Mouse (Mus musculus) limb, embryonic 11.5 days (tissue): ENCODE measurements around the gene Fam69a. TPM values are rescaled to one million over a fixed set of nuclear protein-coding genes. Genes with fewer than 3 reads are reported as not detected.
"Not testable (repeated sequence)": the region's sequence is repeated elsewhere in the genome, so short reads cannot be mapped to it uniquely, and the experiment has no call there.

Experiments
- ATAC-seq: fragments of 200-750 bp; cut with Nextera tagmentation; 2 replicates; pipeline ENCODE4 v1.8.0; 2017; ENCODE audit warnings: low read depth; ENCODE audit not compliant: insufficient number of reproducible peaks, low FRiP score, low TSS enrichment
- DNase-seq: peaks from one replicate; pipeline ENCODE4 v3.0.0-alpha.2; 2015; ENCODE audit warnings: low spot score
- H3K27ac ChIP-seq: fragments of 300-500 bp; sonication (generic); replicated peaks from 2 replicates; pipeline ENCODE4 v1.5.1; 2014; ENCODE audit warnings: low read depth, mild to moderate bottlenecking, low read length
- H3K27me3 ChIP-seq: fragments of 300-500 bp; sonication (generic); 2 replicates; pipeline ENCODE4 v1.6.1; 2014; ENCODE audit warnings: mild to moderate bottlenecking, low read length, mixed read lengths; ENCODE audit not compliant: control insufficient read depth, insufficient read depth
- H3K36me3 ChIP-seq: fragments of 300-500 bp; sonication (generic); 2 replicates; pipeline ENCODE4 v1.6.1; 2014; ENCODE audit warnings: mild to moderate bottlenecking, low read length, moderate library complexity, mixed read lengths; ENCODE audit not compliant: control insufficient read depth, insufficient read depth
- H3K4me1 ChIP-seq: fragments of 300-500 bp; sonication (generic); 2 replicates; pipeline ENCODE4 v1.6.1; 2014; ENCODE audit warnings: low read length, mixed read lengths; ENCODE audit not compliant: control insufficient read depth, insufficient read depth
- H3K4me2 ChIP-seq: fragments of 300-500 bp; sonication (generic); 2 replicates; pipeline ENCODE4 v1.6.1; 2014; ENCODE audit warnings: low read depth, mild to moderate bottlenecking, moderate library complexity; ENCODE audit not compliant: severe bottlenecking
- H3K4me3 ChIP-seq: fragments of 300-500 bp; sonication (generic); 2 replicates; pipeline ENCODE4 v1.5.1; 2014; ENCODE audit warnings: low read depth, low read length
- H3K9ac ChIP-seq: fragments of 300-500 bp; sonication (generic); 2 replicates; pipeline ENCODE4 v1.6.1; 2014; ENCODE audit warnings: mild to moderate bottlenecking, low read length
- H3K9me3 ChIP-seq: fragments of 300-500 bp; sonication (generic); 2 replicates; pipeline ENCODE4 v1.6.1; 2016; ENCODE audit warnings: low read length; ENCODE audit not compliant: control insufficient read depth
- WGBS: fragments of 180-500 bp; shearing (Covaris S2); extraction: QIAGEN DNeasy Blood & Tissue Kit; methylation state at CpG from one replicate; pipeline ENCODE4 v1.1.7; 2014; 5-methylcytosine and 5-hydroxymethylcytosine counted together
- polyA plus RNA-seq: library from polyadenylated mRNA; unstranded; fragments of >200 nt; fragmentation: Nextera tagmentation; extraction: Ambion mirVana; gene quantifications from 2 replicates; pipeline ENCODE4 v1.2.1, GENCODE M21; 2014

Gene Fam69a
- polyA plus RNA-seq, 1 experiment from 2014 or later: 18.8 TPM

GRCm38 (mm10) chr5:107946475-107946874 is 40.4 kb downstream of the Fam69a start:
- Histone ChIP-seq H3K27me3 (no peaks in the 10 kb centered on the region), H3K36me3 (no peaks in the 10 kb centered on the region), H3K4me1 (no peaks in the 10 kb centered on the region), H3K4me2 (no peak overlapping the region), H3K9me3 (no peaks in the 10 kb centered on the region), H3K4me3 (no peak overlapping the region), H3K27ac (no peak overlapping the region), H3K9ac (no peak overlapping the region)
- ATAC-seq: no peak
- DNase-seq: no peak
- whole genome bisulfite sequencing: 98% methylated on average over 1 of the region's 1 CpGs

DNA sequence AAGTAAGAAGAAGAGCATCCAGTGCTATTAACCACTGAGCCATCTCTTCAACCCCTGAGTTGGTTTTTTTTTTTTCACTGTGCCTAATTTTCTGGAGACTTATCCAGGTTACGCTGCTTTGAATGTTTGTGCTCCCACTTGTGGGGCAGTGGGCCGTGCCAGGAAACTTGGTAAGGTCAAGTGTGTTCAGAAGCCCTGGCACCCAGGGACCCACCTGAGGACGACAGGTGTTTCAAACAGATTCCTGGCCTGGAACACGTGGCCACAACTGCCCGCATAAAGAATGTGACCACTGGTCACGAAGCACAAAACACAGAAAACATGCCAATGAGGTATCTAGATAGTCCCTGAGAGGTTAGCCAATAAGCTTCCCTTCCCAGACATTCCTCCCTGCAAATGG is 43.4 kb downstream of the Fam69a start:
- no peak for DNase-seq
- Histone ChIP-seq H3K27me3 (no peaks in the 10 kb centered on the region), H3K36me3 (no peaks in the 10 kb centered on the region), H3K4me3 (no peak overlapping the region), H3K27ac (no peak overlapping the region), H3K9ac (no peak overlapping the region), H3K4me1 (no peaks in the 10 kb centered on the region), H3K4me2 (no peak overlapping the region), H3K9me3 (no peaks in the 10 kb centered on the region)
- 91% methylated on average over 6 of the region's 6 CpGs for WGBS
- no peak for ATAC-seq

DNA sequence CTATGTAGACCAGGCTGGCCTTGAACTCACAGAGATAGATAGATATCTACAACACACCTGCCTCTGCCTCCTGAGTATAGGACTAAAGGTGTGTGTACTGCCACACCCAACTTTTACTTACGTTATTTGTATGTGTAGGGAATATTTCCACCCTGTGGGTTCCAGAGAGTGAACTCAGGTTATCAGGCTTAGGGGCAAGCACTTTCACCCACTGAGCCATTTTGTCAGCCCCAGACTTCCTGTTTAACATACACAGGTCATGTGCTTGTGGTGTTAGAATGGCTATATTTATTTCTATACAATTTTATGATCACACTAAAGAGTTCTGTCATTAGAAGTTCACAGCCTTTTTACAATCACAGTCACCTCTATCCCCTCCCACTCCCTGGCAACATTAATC is 43.9 kb downstream of the Fam69a start:
- 82% methylated on average over 1 of the region's 1 CpGs for WGBS
- Histone ChIP-seq H3K36me3 (no peaks in the 10 kb centered on the region), H3K9ac (no peak overlapping the region), H3K27me3 (no peaks in the 10 kb centered on the region), H3K4me1 (no peaks in the 10 kb centered on the region), H3K27ac (no peak overlapping the region), H3K4me2 (no peak overlapping the region), H3K9me3 (no peaks in the 10 kb centered on the region), H3K4me3 (no peak overlapping the region)
- ATAC-seq (no peak), DNase-seq (no peak)

- Histone ChIP-seq H3K4me1 (no peaks in the 10 kb centered on the region), H3K27ac (no peak overlapping the region), H3K27me3 (no peaks in the 10 kb centered on the region), H3K9me3 (no peaks in the 10 kb centered on the region), H3K4me3 (no peak overlapping the region), H3K9ac (no peak overlapping the region), H3K36me3 (no peaks in the 10 kb centered on the region), H3K4me2 (no peak overlapping the region)
- 70% methylated on average over 6 of the region's 6 CpGs for WGBS
- DNase-seq: no peak
- ATAC-seq: no peak
These were observed 45.7 kb downstream of the Fam69a start for GRCm38 (mm10) chr5:107941222-107941621.

GRCm38 (mm10) chr5:107939701-107940100 is 47.2 kb downstream of the Fam69a start:
- no peak overlapping the region for H3K4me2 ChIP-seq
- 77% methylated on average over 3 of the region's 3 CpGs for WGBS
- no peak overlapping the region for H3K9ac ChIP-seq
- no peaks in the 10 kb centered on the region for H3K9me3 ChIP-seq
- H3K36me3 ChIP-seq: no peaks in the 10 kb centered on the region
- no peak overlapping the region for H3K27ac ChIP-seq
- ATAC-seq: no peak
- no peaks in the 10 kb centered on the region for H3K27me3 ChIP-seq
- H3K4me3 ChIP-seq: no peak overlapping the region
- H3K4me1 ChIP-seq: no peaks in the 10 kb centered on the region
- DNase-seq: no peak

DNA sequence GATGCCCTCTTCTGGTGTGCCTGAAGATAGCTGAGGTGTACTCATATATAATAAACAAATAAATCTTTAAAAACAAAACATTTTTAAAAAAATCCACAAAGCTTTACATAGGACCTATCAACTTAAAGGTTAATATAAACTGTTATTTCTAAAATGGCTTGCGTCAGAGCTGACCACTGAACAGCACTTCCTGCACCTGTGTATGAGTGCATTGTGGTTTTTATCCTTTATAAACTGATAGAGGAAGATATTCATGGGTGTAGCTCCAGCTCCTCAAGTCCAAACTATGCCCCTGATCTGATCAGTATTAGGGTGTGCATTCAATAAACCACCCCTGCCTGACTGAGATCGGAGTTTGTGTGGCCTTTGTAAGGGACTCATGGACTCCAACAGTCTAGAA is 48.0 kb downstream of the Fam69a start:
- Histone ChIP-seq H3K36me3 (no peaks in the 10 kb centered on the region), H3K4me3 (no peak overlapping the region), H3K4me2 (no peak overlapping the region), H3K9ac (no peak overlapping the region), H3K27ac (no peak overlapping the region), H3K27me3 (no peaks in the 10 kb centered on the region), H3K9me3 (no peaks in the 10 kb centered on the region), H3K4me1 (no peaks in the 10 kb centered on the region)
- DNase-seq (no peak), ATAC-seq (no peak)
- 88% methylated on average over 2 of the region's 2 CpGs for WGBS

DNA sequence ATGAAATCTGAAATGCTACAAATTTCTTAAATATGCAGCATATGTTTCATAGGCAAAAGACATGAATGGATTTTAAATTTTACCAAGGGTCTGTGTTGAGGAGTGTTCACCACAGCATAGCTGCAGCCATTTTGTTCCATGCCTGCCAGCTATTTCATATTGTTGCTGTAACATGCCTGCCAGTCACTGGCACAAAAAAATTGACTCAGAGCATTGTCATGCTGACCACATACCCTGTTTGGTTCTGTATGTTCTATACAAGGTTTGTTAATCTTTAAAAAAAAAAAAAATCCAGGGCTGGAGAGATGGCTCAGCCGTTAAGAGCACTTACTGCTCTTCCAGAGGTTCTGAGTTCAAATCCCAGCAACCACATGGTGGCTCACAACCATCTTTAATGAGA is 48.4 kb downstream of the Fam69a start:
- not testable (repeated sequence) for H3K4me1 ChIP-seq, H3K4me3 ChIP-seq, H3K36me3 ChIP-seq, H3K9ac ChIP-seq, H3K27me3 ChIP-seq, H3K4me2 ChIP-seq, H3K27ac ChIP-seq, H3K9me3 ChIP-seq, ATAC-seq, DNase-seq
- 90% methylated on average over 1 of the region's 1 CpGs for WGBS

DNA sequence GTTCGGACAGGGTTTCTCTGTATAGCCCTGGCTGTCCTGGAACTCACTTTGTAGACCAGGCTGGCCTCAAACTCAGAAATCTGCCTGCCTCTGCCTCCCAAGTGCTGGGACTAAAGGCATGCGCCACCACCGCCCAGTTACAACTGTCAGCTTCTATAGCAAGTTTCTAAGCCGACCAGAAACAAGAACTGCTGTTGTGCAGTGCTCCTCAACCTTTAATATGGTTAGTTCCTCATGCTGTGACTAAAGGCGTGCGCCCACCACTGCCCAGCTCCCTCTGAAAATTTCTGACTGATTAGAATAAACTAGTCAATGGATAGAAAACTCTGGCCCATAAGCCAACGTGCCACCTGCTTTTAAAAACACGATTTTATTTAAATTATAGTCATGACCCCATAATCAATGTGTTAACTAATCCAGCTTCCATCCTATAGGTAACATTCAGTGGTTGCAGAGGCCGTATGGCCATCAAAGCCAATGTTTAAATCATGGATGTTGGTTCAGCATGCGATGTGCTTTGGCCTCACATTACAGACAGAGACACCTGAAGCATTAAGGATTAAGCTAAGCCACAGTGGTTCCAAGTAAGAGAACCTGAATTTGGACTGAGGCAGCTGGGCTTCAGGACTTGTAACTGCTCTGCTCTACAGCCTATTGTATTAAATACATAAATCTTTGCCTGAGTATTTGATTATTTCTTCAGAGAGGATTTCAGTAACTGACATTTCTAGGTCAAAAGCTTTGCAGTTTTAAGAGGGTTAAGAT is 50.1 kb downstream of the Fam69a start:
- WGBS: 86% methylated on average over 10 of the region's 10 CpGs

More for the DNA sequence above, 50.1 kb downstream of the Fam69a start:
- no peaks in the 10 kb centered on the region for H3K27me3 ChIP-seq
- H3K27ac ChIP-seq: no peak overlapping the region
- no peak overlapping the region for H3K4me3 ChIP-seq
- H3K36me3 ChIP-seq: no peaks in the 10 kb centered on the region
- ATAC-seq (no peak), DNase-seq (no peak)
- H3K9me3 ChIP-seq: no peaks in the 10 kb centered on the region
- H3K4me2 ChIP-seq: no peak overlapping the region
- H3K9ac ChIP-seq: no peak overlapping the region
- 0 out of 2 replicates have a peak, but pooled peaks cover 2% of the 10 kb centered on the region for H3K4me1 ChIP-seq
